ENCODE assay signal across 8 mouse cellular contexts in genomic region chr3:115714671-115715651, GRCm38 (mm10). TPM values are rescaled to one million over a fixed set of nuclear protein-coding genes. Genes with fewer than 3 reads are reported as not detected.
DNase-seq lines count a peak whose midpoint lies in the region; ATAC-seq and TF ChIP-seq lines count a peak whose summit lies in the region.

TSS of gene S1pr1 (minus strand) at chr3:115715072.

- H3K4me2 ChIP-seq in forebrain, embryonic 13.5 days, result peak within 1 kb of the TSS; percentile 81
- peak within 1 kb of the TSS; percentile 73 for H3K4me2 ChIP-seq in heart, postnatal 0 days (ENCODE audit: low read depth, low read length)
- peak within 1 kb of the TSS; percentile 93 for H3K4me2 ChIP-seq in liver, postnatal 0 days (ENCODE audit: low read depth, low read length)
- peak within 1 kb of the TSS; percentile 79 for H3K4me2 ChIP-seq in neural tube, embryonic 14.5 days (ENCODE audit: low read depth, low read length)

- peak within 1 kb of the TSS; percentile 82 for H3K27ac ChIP-seq in forebrain, embryonic 13.5 days
- peak within 1 kb of the TSS; percentile 97 for H3K27ac ChIP-seq in heart, postnatal 0 days (ENCODE audit: low read depth)
- peak within 1 kb of the TSS; percentile 75 for H3K27ac ChIP-seq in liver, postnatal 0 days (ENCODE audit: low read depth)
- H3K27ac ChIP-seq in neural tube, embryonic 14.5 days (ENCODE audit: low read depth, low read length), result peak within 1 kb of the TSS; percentile 69

- TF ChIP-seq CTCF in E14TG2a.4 (conservative IDR thresholded peaks at IDR 0.05; ENCODE audit: low read length), result no peak
- peak; percentile 39 for TF ChIP-seq CTCF in heart, postnatal 0 days (IDR thresholded peaks at IDR 0.05; ENCODE audit: low read depth)
- TF ChIP-seq CTCF in liver, postnatal 0 days (IDR thresholded peaks at IDR 0.05; ENCODE audit: low read depth), result peak; percentile 46

- no peaks in the 10 kb centered on the region for H3K36me3 ChIP-seq in E14TG2a.4 (ENCODE audit: insufficient read depth, low read length)
- H3K36me3 ChIP-seq in forebrain, embryonic 13.5 days (ENCODE audit: poor library complexity, severe bottlenecking), result peaks cover 12% of the 10 kb centered on the region
- H3K36me3 ChIP-seq in heart, postnatal 0 days (replicated peaks; ENCODE audit: control insufficient read depth, insufficient read depth, low read length), result peaks cover 18% of the 10 kb centered on the region
- peaks cover 10% of the 10 kb centered on the region for H3K36me3 ChIP-seq in liver, postnatal 0 days (replicated peaks; ENCODE audit: insufficient read depth, low read length)
- no peaks in the 10 kb centered on the region for H3K36me3 ChIP-seq in neural tube, embryonic 14.5 days (ENCODE audit: control insufficient read depth, insufficient read depth, low read length)

- peaks cover 41% of the 10 kb centered on the region for H3K27me3 ChIP-seq in E14TG2a.4 (ENCODE audit: insufficient read depth, low read length)
- H3K27me3 ChIP-seq in forebrain, embryonic 13.5 days, result no peaks in the 10 kb centered on the region
- H3K27me3 ChIP-seq in heart, postnatal 0 days (ENCODE audit: control insufficient read depth, insufficient read depth, low read length), result no peaks in the 10 kb centered on the region
- H3K27me3 ChIP-seq in liver, postnatal 0 days (ENCODE audit: insufficient read depth, low read length), result no peaks in the 10 kb centered on the region
- H3K27me3 ChIP-seq in neural tube, embryonic 14.5 days (ENCODE audit: control insufficient read depth, insufficient read depth, low read length), result no peaks in the 10 kb centered on the region

- TF ChIP-seq EP300 in heart, postnatal 0 days (IDR thresholded peaks at IDR 0.05; ENCODE audit: low read depth), result peak; percentile 13; the same call in 1 of the 2 replicates
- no peak for TF ChIP-seq EP300 in liver, postnatal 0 days (IDR thresholded peaks at IDR 0.05; ENCODE audit: low read depth)

- peak within 1 kb of the TSS; percentile 76 for H3K9ac ChIP-seq in forebrain, embryonic 13.5 days
- H3K9ac ChIP-seq in heart, postnatal 0 days (replicated peaks; ENCODE audit: low read depth, low read length), result peak within 1 kb of the TSS; percentile 91
- peak within 1 kb of the TSS; percentile 51 for H3K9ac ChIP-seq in liver, postnatal 0 days (replicated peaks)
- H3K9ac ChIP-seq in neural tube, embryonic 14.5 days (replicated peaks; ENCODE audit: low read depth, low read length), result peak within 1 kb of the TSS; percentile 43

- H3K9me3 ChIP-seq in E14TG2a.4 (ENCODE audit: low read length), result peaks cover 16% of the 10 kb centered on the region; the same call in 1 of the 2 replicates
- no peaks in the 10 kb centered on the region for H3K9me3 ChIP-seq in forebrain, embryonic 13.5 days (replicated peaks)
- no peaks in the 10 kb centered on the region for H3K9me3 ChIP-seq in heart, postnatal 0 days (replicated peaks; ENCODE audit: control insufficient read depth, low read length)
- H3K9me3 ChIP-seq in liver, postnatal 0 days (ENCODE audit: low read length), result no peaks in the 10 kb centered on the region
- H3K9me3 ChIP-seq in neural tube, embryonic 14.5 days (ENCODE audit: control insufficient read depth, low read length), result no peaks in the 10 kb centered on the region

- H3K4me1 ChIP-seq in E14TG2a.4 (replicated peaks; ENCODE audit: low read depth, low read length), result peaks cover 22% of the 10 kb centered on the region
- peaks cover 43% of the 10 kb centered on the region for H3K4me1 ChIP-seq in forebrain, embryonic 13.5 days
- peaks cover 20% of the 10 kb centered on the region; the same call in 1 of the 2 replicates for H3K4me1 ChIP-seq in heart, postnatal 0 days (ENCODE audit: control insufficient read depth, insufficient read depth)
- H3K4me1 ChIP-seq in liver, postnatal 0 days (ENCODE audit: insufficient read depth), result peaks cover 10% of the 10 kb centered on the region
- H3K4me1 ChIP-seq in neural tube, embryonic 14.5 days (ENCODE audit: control insufficient read depth, insufficient read depth, low read length), result no peaks in the 10 kb centered on the region

- DNase-seq in c-Kit-positive CD71-positive TER-119-positive erythroid progenitor cells, embryonic 14.5 days (ENCODE audit: low spot score), result peak; percentile 46
- DNase-seq in heart, postnatal 0 days (ENCODE audit: low spot score), result peak; percentile 97
- DNase-seq in kidney, postnatal 36 days, result peak; percentile 77 to 80
- peak; percentile 74 for DNase-seq in liver, postnatal 0 days
- peak; percentile 31 to 52 for DNase-seq in thymus, adult 18-20 months

- WGBS in forebrain, embryonic 13.5 days, result under 1% methylated on average over 51 of the region's 51 CpGs
- under 1% methylated on average over 51 of the region's 51 CpGs for WGBS in heart, postnatal 0 days
- WGBS in liver, postnatal 0 days (ENCODE audit: insufficient replicate concordance), result under 1% methylated on average over 50 of the region's 51 CpGs
- under 1% methylated on average over 51 of the region's 51 CpGs for WGBS in neural tube, embryonic 14.5 days

- peak; percentile 93 for ATAC-seq in forebrain, embryonic 13.5 days
- ATAC-seq in heart, postnatal 0 days (ENCODE audit: insufficient read depth, low read depth), result peak; percentile 89
- peak; percentile 75 for ATAC-seq in liver, postnatal 0 days
- peak; percentile 89 for ATAC-seq in neural tube, embryonic 14.5 days (ENCODE audit: low read depth)

- peak within 1 kb of the TSS; percentile 80 for H3K4me3 ChIP-seq in E14TG2a.4 (replicated peaks; ENCODE audit: low read length)
- H3K4me3 ChIP-seq in forebrain, embryonic 13.5 days, result peak within 1 kb of the TSS; percentile 58
- peak within 1 kb of the TSS; percentile 80 for H3K4me3 ChIP-seq in heart, postnatal 0 days (ENCODE audit: low read depth, low read length)
- H3K4me3 ChIP-seq in liver, postnatal 0 days (ENCODE audit: low read depth, low read length), result peak within 1 kb of the TSS; percentile 57
- H3K4me3 ChIP-seq in neural tube, embryonic 14.5 days (ENCODE audit: low read depth, low read length), result peak within 1 kb of the TSS; percentile 47

RNA-seq across cellular contexts. Expression of gene S1pr1, which starts in this region (rescaled TPM):
- polyA plus RNA-seq in forebrain, embryonic 13.5 days (2015; fragmentation: Nextera tagmentation; extraction: Ambion mirVana), result 28.0 and 29.7 TPM in 2 replicates
- total RNA-seq in heart, postnatal 0 days (2014; rRNA removed; ENCODE audit: low replicate concordance), result 160 and 192 TPM in 2 replicates
- polyA plus RNA-seq in heart, postnatal 0 days (2015; fragmentation: Nextera tagmentation; extraction: Ambion mirVana), result 66.1 and 74.6 TPM in 2 replicates
- 10.3 and 11.1 TPM in 2 replicates for polyA plus RNA-seq in liver, postnatal 0 days (2015; fragmentation: Nextera tagmentation; extraction: Ambion mirVana)
- 29.1 and 30.2 TPM in 2 replicates for polyA plus RNA-seq in neural tube, embryonic 14.5 days (2014; fragmentation: Nextera tagmentation; extraction: Ambion mirVana)

Comparison
In these comparisons a context has a peak if more than half of its experiments do, and no peak if none do; other contexts are left out.
1. Peak in every context shown above with its lines: DNase-seq, ATAC-seq, H3K4me3 ChIP-seq and H3K27ac ChIP-seq.
2. DNase-seq: peak in every context shown above with its lines; median percentile 97 in heart, postnatal 0 days; 78 in kidney, postnatal 36 days; 74 in liver, postnatal 0 days; 46 in c-Kit-positive CD71-positive TER-119-positive erythroid progenitor cells, embryonic 14.5 days; 42 in thymus, adult 18-20 months.